Mouse (Mus musculus): Measurements from ENCODE around the gene Fam122c.

DNA sequence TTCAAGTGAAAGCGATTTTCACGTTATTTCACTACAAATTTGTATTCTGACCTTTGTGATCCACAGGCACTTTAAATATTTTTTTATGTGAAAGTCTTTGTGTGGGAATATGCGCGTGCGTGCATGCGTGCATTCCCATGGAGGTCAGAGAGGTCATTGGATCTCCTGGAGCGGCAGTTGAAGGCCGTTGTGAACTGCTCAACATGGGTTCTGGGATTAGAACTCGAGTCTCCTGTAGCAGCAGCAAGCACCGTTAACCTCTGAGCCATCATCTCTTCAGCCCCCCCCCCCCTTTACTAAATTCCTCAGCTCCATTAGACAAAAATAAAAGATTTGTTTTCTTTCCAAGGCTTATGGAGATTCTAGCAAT, 3.2 kb upstream of the Fam122c start:
- TF ChIP-seq CTCF (IDR thresholded peaks at IDR 0.05; ENCODE audit: insufficient read depth, low read length) (no peak), POLR2A (IDR thresholded peaks at IDR 0.05; ENCODE audit: borderline replicate concordance, extremely low read depth, low read depth, low read length) (no peak)
